Mouse (Mus musculus) spleen, postnatal 36 days (tissue): ENCODE results near the gene Prkaca.

Experiments used
- DNase-seq, 2 experiments: peaks; one replicate each; pipeline ENCODE4 v3.0.0; 2022; ENCODE audit warnings: low spot score in 2 of 2, mixed read lengths in 1 of 2

Prkaca gene

GRCm38 (mm10) chr8:83972150-83973120 is at the start of gene Prkaca:
Prkaca (plus strand) TSS chr8:83972993.
- DNase-seq: peak; percentile 99

GRCm38 (mm10) chr8:83924585-83924984 is 48.2 kb upstream of the Prkaca start:
- no peak for DNase-seq

GRCm38 (mm10) chr8:83926266-83926665 is 46.5 kb upstream of the Prkaca start:
- no peak for DNase-seq

GRCm38 (mm10) chr8:83934222-83934621 is 38.6 kb upstream of the Prkaca start:
- no peak for DNase-seq

GRCm38 (mm10) chr8:83934994-83935393 is 37.8 kb upstream of the Prkaca start:
- no peak for DNase-seq

GRCm38 (mm10) chr8:83935435-83935834 is 37.4 kb upstream of the Prkaca start:
- no peak for DNase-seq

- DNase-seq: no peak
These were observed 35.1 kb upstream of the Prkaca start for GRCm38 (mm10) chr8:83937645-83938044.

- DNase-seq: no peak
These were observed 34.5 kb upstream of the Prkaca start for GRCm38 (mm10) chr8:83938330-83938729.

- no peak for DNase-seq
These were observed 31.6 kb upstream of the Prkaca start for GRCm38 (mm10) chr8:83941066-83941677.

- DNase-seq: no peak
These were observed 30.3 kb upstream of the Prkaca start for GRCm38 (mm10) chr8:83942446-83942845.

- no peak for DNase-seq
These were observed 27.3 kb upstream of the Prkaca start for GRCm38 (mm10) chr8:83945540-83945939.

- DNase-seq: no peak
These were observed 18.1 kb upstream of the Prkaca start for GRCm38 (mm10) chr8:83954749-83955105.

GRCm38 (mm10) chr8:83955106-83955957 is 17.5 kb upstream of the Prkaca start, which contains the start of the genes Gm10644 and Asf1b:
Gm10644 (minus strand) TSS chr8:83955205.
Asf1b (plus strand) TSS chr8:83955507.
- DNase-seq: peak; percentile 95 to 98

- no peak for DNase-seq
These were observed 16.9 kb upstream of the Prkaca start for GRCm38 (mm10) chr8:83955958-83956218.

GRCm38 (mm10) chr8:83956789-83957188 is 16.0 kb upstream of the Prkaca start:
- peak in 1 of 2 experiments; percentile 45 for DNase-seq

GRCm38 (mm10) chr8:83964015-83964765 is 8.6 kb upstream of the Prkaca start:
- DNase-seq: no peak

- DNase-seq: no peak
These were observed 5.1 kb upstream of the Prkaca start for GRCm38 (mm10) chr8:83967701-83968100.

- no peak for DNase-seq
These were observed 1.7 kb upstream of the Prkaca start for GRCm38 (mm10) chr8:83971121-83971520.

- DNase-seq: no peak
These were observed 1.1 kb upstream of the Prkaca start for GRCm38 (mm10) chr8:83971661-83972060.

- peak in 1 of 2 experiments; percentile 28 for DNase-seq
These were observed 603 bp downstream of the Prkaca start for GRCm38 (mm10) chr8:83973161-83974031.
